Mouse (Mus musculus) testis, adult 2 months (tissue): ENCODE measurements around the gene Mrpl42. TPM values are rescaled to one million over a fixed set of nuclear protein-coding genes. Genes with fewer than 3 reads are reported as not detected.

ENCODE experiments used
- H3K27ac ChIP-seq: fragments of 200-500 bp; 2 replicates; pipeline ENCODE4 v1.5.1; 2012; ENCODE audit warnings: low read depth, low read length; ENCODE audit not compliant: control insufficient read depth, insufficient read depth
- H3K27me3 ChIP-seq: fragments of 200-500 bp; 2 replicates; pipeline ENCODE4 v1.6.1; 2012; ENCODE audit warnings: mild to moderate bottlenecking, low read length, moderate library complexity; ENCODE audit not compliant: control insufficient read depth, insufficient read depth
- H3K36me3 ChIP-seq: fragments of 200-500 bp; 2 replicates; pipeline ENCODE4 v1.6.1; 2012; ENCODE audit warnings: mild to moderate bottlenecking, low read length; ENCODE audit not compliant: control insufficient read depth, insufficient read depth
- H3K4me1 ChIP-seq: fragments of 200-500 bp; 2 replicates; pipeline ENCODE4 v1.6.1; 2012; ENCODE audit warnings: low read length; ENCODE audit not compliant: control insufficient read depth, insufficient read depth
- H3K4me3 ChIP-seq: fragments of 200-500 bp; 2 replicates; pipeline ENCODE4 v1.5.1; 2012; ENCODE audit warnings: low read depth, mild to moderate bottlenecking, low read length, moderate library complexity, mixed read lengths; ENCODE audit not compliant: control insufficient read depth
- CTCF ChIP-seq: fragments of 200-500 bp; IDR thresholded peaks from 2 replicates; pipeline ENCODE4 v1.5.1; 2012; ENCODE audit warnings: low read depth, mild to moderate bottlenecking, inconsistent platforms, low read length, moderate library complexity; ENCODE audit not compliant: control insufficient read depth, insufficient read depth, insufficient replicate concordance
- POLR2A ChIP-seq: fragments of 200-500 bp; IDR thresholded peaks from 2 replicates; pipeline ENCODE4 v1.6.1; 2012; ENCODE audit warnings: low read depth, mild to moderate bottlenecking, inconsistent platforms, low read length, moderate library complexity; ENCODE audit not compliant: control insufficient read depth
- polyA plus RNA-seq: library from polyadenylated mRNA; depleted of rRNA; stranded (reverse); fragments of >200 nt; gene quantifications from 2 replicates; pipeline ENCODE4 v1.2.3, GENCODE M21; 2012

The Mrpl42 gene
- polyA plus RNA-seq, 1 experiment = 64.5 TPM

- H3K4me3 ChIP-seq = no peak overlapping the region
- TF ChIP-seq POLR2A = no peak
- no peak for TF ChIP-seq CTCF
- H3K27me3 ChIP-seq = no peaks in the 10 kb centered on the region
- no peaks in the 10 kb centered on the region for H3K36me3 ChIP-seq
- no peak overlapping the region for H3K27ac ChIP-seq
- no peaks in the 10 kb centered on the region; the same call in 1 of the 2 replicates for H3K4me1 ChIP-seq
These were observed 32.8 kb downstream of the Mrpl42 start for GRCm38 (mm10) chr10:95468894-95469293.

- Histone ChIP-seq H3K36me3 (no peaks in the 10 kb centered on the region), H3K27ac (no peak overlapping the region), H3K4me1 (no peaks in the 10 kb centered on the region; the same call in 1 of the 2 replicates), H3K27me3 (no peaks in the 10 kb centered on the region), H3K4me3 (no peak overlapping the region)
- TF ChIP-seq CTCF = no peak
- TF ChIP-seq POLR2A = no peak
These were observed 36.2 kb downstream of the Mrpl42 start for GRCm38 (mm10) chr10:95465485-95465896.

GRCm38 (mm10) chr10:95464527-95464926 lies 37.2 kb downstream of the Mrpl42 start:
- no peak overlapping the region for H3K4me3 ChIP-seq
- H3K36me3 ChIP-seq = no peaks in the 10 kb centered on the region
- no peaks in the 10 kb centered on the region for H3K27me3 ChIP-seq
- H3K4me1 ChIP-seq = no peaks in the 10 kb centered on the region; the same call in 1 of the 2 replicates
- H3K27ac ChIP-seq = no peak overlapping the region
- TF ChIP-seq CTCF = no peak
- no peak for TF ChIP-seq POLR2A

GRCm38 (mm10) chr10:95462231-95462630 lies 39.5 kb downstream of the Mrpl42 start:
- TF ChIP-seq POLR2A = no peak
- TF ChIP-seq CTCF = no peak
- H3K27me3 ChIP-seq = no peaks in the 10 kb centered on the region
- H3K27ac ChIP-seq = no peak overlapping the region
- no peaks in the 10 kb centered on the region; the same call in 1 of the 2 replicates for H3K4me1 ChIP-seq
- H3K4me3 ChIP-seq = no peak overlapping the region
- no peaks in the 10 kb centered on the region for H3K36me3 ChIP-seq

GRCm38 (mm10) chr10:95461053-95461553 lies 40.6 kb downstream of the Mrpl42 start:
- Histone ChIP-seq H3K27ac (no peak overlapping the region), H3K4me1 (no peaks in the 10 kb centered on the region; the same call in 1 of the 2 replicates), H3K27me3 (no peaks in the 10 kb centered on the region), H3K4me3 (no peak overlapping the region), H3K36me3 (no peaks in the 10 kb centered on the region)
- no peak for TF ChIP-seq POLR2A
- TF ChIP-seq CTCF = no peak

- H3K27ac ChIP-seq = no peak overlapping the region
These were observed 43.5 kb downstream of the Mrpl42 start for GRCm38 (mm10) chr10:95458050-95458806.

GRCm38 (mm10) chr10:95457367-95458049 lies 44.2 kb downstream of the Mrpl42 start:
- no peaks in the 10 kb centered on the region for H3K27me3 ChIP-seq
- peaks cover 2% of the 10 kb centered on the region for H3K4me1 ChIP-seq
- H3K36me3 ChIP-seq = no peaks in the 10 kb centered on the region
- no peak overlapping the region for H3K27ac ChIP-seq
- H3K4me3 ChIP-seq = no peak overlapping the region
- TF ChIP-seq CTCF (no peak), POLR2A (no peak)

More at GRCm38 (mm10) chr10:95458050-95458806, 43.5 kb downstream of the Mrpl42 start:
- Histone ChIP-seq H3K4me3 (no peak overlapping the region), H3K36me3 (no peaks in the 10 kb centered on the region), H3K27me3 (no peaks in the 10 kb centered on the region), H3K4me1 (no peaks in the 10 kb centered on the region; the same call in none of the 2 replicates)
- TF ChIP-seq CTCF (no peak), POLR2A (no peak)
